Mouse (Mus musculus) monocyte, adult 2 months (primary cell): ENCODE results near the gene Olfr560.

ENCODE experiments used
- DNase-seq, 2 experiments: peaks; one replicate each; pipeline ENCODE4 v3.0.0; 2022; ENCODE audit warnings: low spot score in 2 of 2, low read depth in 1 of 2

The Olfr560 gene

DNA sequence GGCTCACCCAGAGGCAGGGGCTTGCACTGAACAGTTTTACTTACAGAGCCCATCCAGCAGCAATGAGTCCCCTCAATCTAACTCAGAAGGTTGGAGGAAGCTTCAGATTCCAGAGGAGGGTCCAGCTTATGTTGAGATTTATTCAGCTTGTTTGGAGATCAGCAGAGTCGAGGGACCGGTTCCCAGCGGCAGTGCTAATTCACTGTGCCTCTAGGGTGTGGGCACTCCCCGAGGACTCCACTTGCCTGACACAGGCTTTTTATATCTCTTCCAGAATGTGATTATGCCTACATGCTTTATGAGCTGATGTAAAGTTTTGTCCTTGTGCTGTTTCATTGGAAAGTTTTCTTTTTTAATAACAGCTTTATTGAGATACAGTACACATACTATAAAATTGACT is at the start of gene Olfr560, which contains the start of gene Olfr78:
Gene Olfr560 (minus strand): TSS at position 101 of the 400 bp plus-strand sequence.
Gene Olfr78 (minus strand): TSS at position 206 of the 400 bp plus-strand sequence.
- DNase-seq: no peak

DNA sequence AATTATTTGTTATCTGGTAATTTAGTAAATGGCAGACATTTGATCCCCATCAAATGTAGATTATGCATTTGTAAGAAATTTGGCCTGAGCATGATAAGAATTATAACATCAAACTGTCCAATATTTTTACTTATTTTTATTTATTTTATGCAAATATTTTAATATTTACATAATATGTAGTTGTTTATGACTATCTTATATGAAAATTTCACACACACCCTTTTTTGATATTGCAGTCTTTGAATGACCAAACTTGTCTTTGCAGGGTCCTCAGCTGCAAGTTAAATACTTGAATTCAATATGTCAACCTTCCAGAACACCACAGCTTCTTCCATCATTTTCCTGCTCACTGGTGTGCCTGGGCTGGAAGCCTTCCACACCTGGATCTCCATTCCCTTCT is 44.0 kb upstream of the Olfr560 start, which contains the start of gene Olfr564:
Gene Olfr564 (plus strand): TSS at position 301 of the 400 bp plus-strand sequence.
- no peak for DNase-seq

DNA sequence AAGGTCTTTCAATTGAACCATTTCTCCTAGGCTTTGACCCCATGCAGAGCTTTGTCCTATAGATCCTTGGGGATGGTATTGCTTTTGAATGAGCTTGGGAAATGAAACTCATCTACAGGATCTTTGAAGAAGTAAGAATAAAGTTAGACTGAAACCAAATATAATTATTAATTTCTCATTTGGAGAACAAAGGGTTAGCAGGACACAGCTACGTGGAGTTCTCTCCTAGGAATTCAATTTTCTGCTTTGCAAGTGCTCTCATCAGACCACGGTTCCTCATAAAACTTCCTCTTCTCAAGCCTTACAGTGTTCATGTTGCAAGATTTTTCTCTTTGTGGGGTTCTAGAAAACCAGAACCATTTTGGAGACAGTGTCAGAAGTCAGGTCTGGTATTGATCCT is 11.8 kb upstream of the Olfr560 start, which contains the start of gene Olfr561:
Gene Olfr561 (plus strand): TSS at position 301 of the 400 bp plus-strand sequence.
- no peak for DNase-seq

DNA sequence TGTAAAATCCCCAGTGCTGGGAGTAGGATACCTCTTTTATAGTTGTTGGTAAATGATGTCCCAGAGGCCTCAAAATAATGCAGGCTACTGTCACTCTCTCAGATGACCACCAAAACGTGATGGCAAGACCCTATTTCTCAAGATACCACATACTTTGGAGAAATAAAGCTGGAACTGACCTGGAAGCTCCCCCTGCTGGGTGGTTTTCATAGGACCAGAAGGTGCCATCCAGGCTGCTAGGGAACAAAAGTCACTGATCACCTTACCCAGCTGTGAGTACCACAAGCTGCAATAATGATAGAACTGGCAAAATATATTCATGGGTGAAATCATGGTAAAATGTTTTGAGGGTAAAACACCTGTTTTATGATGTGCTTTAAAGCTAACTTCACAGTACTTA is 7.1 kb downstream of the Olfr560 start:
- DNase-seq: no peak

DNA sequence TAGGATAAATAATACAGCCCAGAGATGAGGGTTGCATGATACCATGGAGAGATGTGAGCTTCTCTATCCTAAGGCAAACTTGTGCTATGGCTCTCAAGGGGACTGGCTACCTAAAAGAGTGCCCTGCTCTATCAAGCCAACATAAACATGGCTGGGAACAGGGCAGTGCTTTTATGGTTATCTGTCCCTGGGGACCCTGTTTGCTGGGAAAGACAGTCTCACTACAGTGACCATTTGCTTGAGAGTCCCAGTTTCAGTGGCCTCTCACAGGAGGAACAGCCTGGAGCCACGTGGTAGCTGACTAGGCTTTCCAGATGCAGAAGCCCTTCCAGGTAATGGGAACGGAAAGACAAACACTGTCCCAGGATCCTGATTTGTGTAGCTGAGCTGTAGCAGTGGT is 21.5 kb downstream of the Olfr560 start:
- DNase-seq: no peak

DNA sequence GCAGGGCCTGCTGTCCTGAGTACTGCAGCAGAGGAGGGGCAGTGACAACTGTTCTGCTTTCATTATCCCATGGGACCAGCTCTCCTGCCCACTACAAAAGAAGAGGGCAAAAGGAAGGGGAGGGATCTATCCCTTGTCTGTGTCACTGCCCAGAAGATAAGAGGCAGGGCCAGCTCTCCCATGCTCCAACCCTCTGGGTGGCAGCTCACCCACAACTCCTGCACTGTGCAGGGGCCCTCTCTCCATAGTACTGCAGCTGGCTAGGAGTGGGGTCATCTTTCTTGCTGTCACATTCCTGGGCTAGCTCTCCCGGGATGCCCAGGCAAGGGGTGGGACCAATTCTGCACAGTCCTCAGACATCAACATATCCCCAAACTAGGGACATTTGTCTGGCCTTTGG is 25.4 kb downstream of the Olfr560 start:
- DNase-seq: no peak

DNA sequence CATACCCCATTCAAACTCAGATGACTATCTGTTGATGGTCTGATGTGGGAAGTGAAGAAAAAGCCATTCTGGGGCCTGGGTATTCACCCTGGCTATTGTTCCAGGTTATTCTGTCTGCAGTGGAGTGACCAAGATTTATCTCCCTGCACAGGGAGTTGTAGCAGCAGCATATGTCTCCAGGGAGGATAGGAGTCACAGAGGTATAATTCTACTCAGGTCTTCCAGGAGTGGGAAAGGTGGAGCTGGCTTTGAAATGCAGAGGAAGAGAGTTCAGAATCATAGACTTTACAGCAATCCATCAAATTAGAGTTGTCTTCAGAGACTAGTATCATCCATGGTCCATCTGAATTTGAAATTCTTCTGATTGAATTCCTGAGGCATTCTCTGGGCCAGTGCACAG is 31.8 kb downstream of the Olfr560 start, which contains the start of gene Olfr559:
Gene Olfr559 (minus strand): TSS at position 101 of the 400 bp plus-strand sequence.
- no peak for DNase-seq

DNA sequence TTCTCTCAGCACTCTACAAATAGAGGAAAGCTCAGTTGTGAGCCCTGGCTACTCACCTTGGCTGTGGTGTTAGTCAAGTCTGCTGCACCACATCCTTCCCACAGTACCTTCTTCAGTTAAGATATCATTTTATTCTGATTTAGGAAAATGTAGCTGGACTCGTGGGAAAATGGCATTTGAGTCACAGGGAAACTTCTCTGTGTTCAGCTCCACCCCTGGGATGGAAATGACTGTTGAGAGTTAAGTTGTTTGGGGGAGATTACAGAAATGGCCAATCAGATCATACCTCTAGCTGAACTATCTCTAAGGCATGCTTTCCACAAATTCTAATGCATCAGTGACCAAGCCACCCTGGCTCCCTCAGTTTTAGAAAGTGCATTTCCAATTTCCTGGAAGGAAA is 40.2 kb downstream of the Olfr560 start, which contains the start of gene Olfr33:
Gene Olfr33 (minus strand): TSS at position 101 of the 400 bp plus-strand sequence.
- DNase-seq: no peak

DNA sequence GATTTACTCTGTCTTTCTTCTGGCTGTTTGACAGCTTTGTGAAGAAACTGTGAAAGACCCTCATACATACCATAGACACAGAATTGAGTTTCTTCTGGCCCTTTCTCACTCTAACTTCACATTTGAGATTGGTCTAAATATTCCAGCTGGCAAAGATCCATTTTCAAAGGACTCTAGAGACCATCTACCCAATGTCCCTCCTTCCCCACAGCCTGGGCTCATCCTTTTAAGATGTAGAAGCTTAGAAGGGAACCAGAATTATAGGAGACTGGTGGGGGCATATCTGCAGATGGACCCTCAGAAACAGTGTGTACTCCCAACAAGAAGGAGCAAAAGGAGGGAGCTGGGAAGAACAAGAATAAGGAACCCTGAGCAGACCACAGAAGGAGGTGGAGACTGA is 57.3 kb downstream of the Olfr560 start, which contains the start of gene Olfr558:
Gene Olfr558 (plus strand): TSS at position 301 of the 400 bp plus-strand sequence.
- no peak for DNase-seq
